Mouse (Mus musculus) liver, adult 2 months (tissue): ENCODE results near the gene H2-Aa.

Experiments
- CTCF ChIP-seq: fragments of 200-500 bp; IDR thresholded peaks from 2 replicates; pipeline ENCODE4 v1.5.1; 2011; ENCODE audit warnings: low read depth, low read length, control low read depth
- POLR2A ChIP-seq: fragments of 200-500 bp; IDR thresholded peaks from 2 replicates; pipeline ENCODE4 v1.6.1; 2011; ENCODE audit warnings: low read length, control low read depth; ENCODE audit not compliant: insufficient read depth; ENCODE audit errors: extremely low read depth

DNA sequence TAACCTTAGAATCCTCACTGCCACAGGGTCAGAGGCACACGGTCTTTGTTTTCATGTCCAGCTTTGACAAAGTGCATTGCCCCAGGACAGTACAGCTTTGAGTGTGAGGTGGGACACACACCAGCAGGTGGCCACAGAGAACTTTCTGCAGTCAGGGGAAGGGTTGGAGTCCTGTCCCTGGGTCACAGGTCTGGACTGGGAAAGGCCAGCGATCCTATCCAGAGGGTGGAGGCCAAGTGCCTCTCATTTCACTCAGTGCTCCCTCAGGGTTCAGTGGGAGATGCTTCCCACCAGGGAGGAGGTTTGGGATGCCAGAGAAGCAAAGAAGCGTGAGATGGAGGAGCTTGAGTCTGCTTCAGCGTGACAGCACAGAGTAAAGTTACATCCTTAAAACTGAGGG is 36.0 kb downstream of the H2-Aa start:
- no peak for TF ChIP-seq POLR2A
- peak; percentile 40; the same call in 1 of the 2 replicates for TF ChIP-seq CTCF
